Mouse (Mus musculus): ENCODE measurements around the gene Znrf2. TPM values are rescaled to one million over a fixed set of nuclear protein-coding genes. Genes with fewer than 3 reads are reported as not detected.

Znrf2 gene
- polyA plus RNA-seq, 1 experiment from 2014 or later, result 2.3 TPM

- no peak for DNase-seq (ENCODE audit: extremely low spot score, low spot score)
- 93% methylated on average over 5 of the region's 5 CpGs for WGBS
- peaks cover 7% of the 10 kb centered on the region; the same call in 1 of the 2 replicates for H3K36me3 ChIP-seq (replicated peaks)
- H3K4me1 ChIP-seq, result no peaks in the 10 kb centered on the region; the same call in 1 of the 2 replicates
- no peak overlapping the region for H3K4me3 ChIP-seq
- H3K27ac ChIP-seq, result no peak overlapping the region
- H3K27me3 ChIP-seq (ENCODE audit: poor library complexity, severe bottlenecking), result no peaks in the 10 kb centered on the region
- H3K9me3 ChIP-seq, result no peaks in the 10 kb centered on the region; the same call in 1 of the 2 replicates
These were observed 50.2 kb downstream of the Znrf2 start for GRCm38 (mm10) chr6:54866731-54867410.

GRCm38 (mm10) chr6:54867411-54867745 lies 50.7 kb downstream of the Znrf2 start:
- Histone ChIP-seq H3K4me3 (no peak overlapping the region), H3K36me3 (replicated peaks) (peaks cover 7% of the 10 kb centered on the region; the same call in 1 of the 2 replicates), H3K27ac (no peak overlapping the region), H3K4me1 (no peaks in the 10 kb centered on the region; the same call in 1 of the 2 replicates), H3K9me3 (no peaks in the 10 kb centered on the region; the same call in 1 of the 2 replicates), H3K27me3 (ENCODE audit: poor library complexity, severe bottlenecking) (no peaks in the 10 kb centered on the region)
- WGBS, result 72% methylated on average over 4 of the region's 4 CpGs
- DNase-seq (ENCODE audit: extremely low spot score, low spot score), result no peak

GRCm38 (mm10) chr6:54873029-54873428 lies 56.3 kb downstream of the Znrf2 start:
- H3K9me3 ChIP-seq, result no peaks in the 10 kb centered on the region
- H3K4me1 ChIP-seq, result no peaks in the 10 kb centered on the region
- DNase-seq (ENCODE audit: extremely low spot score, low spot score), result no peak
- H3K27me3 ChIP-seq (ENCODE audit: poor library complexity, severe bottlenecking), result no peaks in the 10 kb centered on the region
- WGBS, result 86% methylated on average over 5 of the region's 5 CpGs
- no peak overlapping the region for H3K27ac ChIP-seq
- H3K4me3 ChIP-seq, result no peak overlapping the region
- H3K36me3 ChIP-seq (replicated peaks), result no peaks in the 10 kb centered on the region

- 54% methylated on average over 5 of the region's 5 CpGs for whole genome bisulfite sequencing
These were observed 60.1 kb downstream of the Znrf2 start for GRCm38 (mm10) chr6:54876782-54877181.

GRCm38 (mm10) chr6:54877651-54878050 lies 60.9 kb downstream of the Znrf2 start:
- no peak overlapping the region for H3K27ac ChIP-seq
- 94% methylated on average over 3 of the region's 3 CpGs for WGBS

More at GRCm38 (mm10) chr6:54876782-54877181, 60.1 kb downstream of the Znrf2 start:
- Histone ChIP-seq H3K4me1 (no peaks in the 10 kb centered on the region), H3K27me3 (ENCODE audit: poor library complexity, severe bottlenecking) (no peaks in the 10 kb centered on the region), H3K4me3 (no peak overlapping the region), H3K36me3 (replicated peaks) (peaks cover 6% of the 10 kb centered on the region; the same call in 1 of the 2 replicates), H3K27ac (no peak overlapping the region), H3K9me3 (no peaks in the 10 kb centered on the region)
- no peak for DNase-seq (ENCODE audit: extremely low spot score, low spot score)

GRCm38 (mm10) chr6:54878546-54878945 lies 61.8 kb downstream of the Znrf2 start:
- no peak for DNase-seq (ENCODE audit: extremely low spot score, low spot score)
- H3K4me3 ChIP-seq, result no peak overlapping the region
- H3K9me3 ChIP-seq, result no peaks in the 10 kb centered on the region
- no peaks in the 10 kb centered on the region for H3K27me3 ChIP-seq (ENCODE audit: poor library complexity, severe bottlenecking)
- H3K27ac ChIP-seq, result no peak overlapping the region
- H3K36me3 ChIP-seq (replicated peaks), result peaks cover 6% of the 10 kb centered on the region; the same call in 1 of the 2 replicates
- H3K4me1 ChIP-seq, result no peaks in the 10 kb centered on the region

More at GRCm38 (mm10) chr6:54877651-54878050, 60.9 kb downstream of the Znrf2 start:
- Histone ChIP-seq H3K4me1 (no peaks in the 10 kb centered on the region), H3K9me3 (no peaks in the 10 kb centered on the region), H3K4me3 (no peak overlapping the region), H3K27me3 (ENCODE audit: poor library complexity, severe bottlenecking) (no peaks in the 10 kb centered on the region), H3K36me3 (replicated peaks) (peaks cover 6% of the 10 kb centered on the region; the same call in 1 of the 2 replicates)
- no peak for DNase-seq (ENCODE audit: extremely low spot score, low spot score)

GRCm38 (mm10) chr6:54880086-54880485 lies 63.4 kb downstream of the Znrf2 start:
- peaks cover 1% of the 10 kb centered on the region for H3K4me1 ChIP-seq
- no peak overlapping the region for H3K27ac ChIP-seq
- H3K4me3 ChIP-seq, result no peak overlapping the region
- no peak for DNase-seq (ENCODE audit: extremely low spot score, low spot score)
- H3K27me3 ChIP-seq (ENCODE audit: poor library complexity, severe bottlenecking), result no peaks in the 10 kb centered on the region
- peaks cover 6% of the 10 kb centered on the region; the same call in 1 of the 2 replicates for H3K36me3 ChIP-seq (replicated peaks)
- H3K9me3 ChIP-seq, result no peaks in the 10 kb centered on the region
- WGBS, result 91% methylated on average over 4 of the region's 4 CpGs

GRCm38 (mm10) chr6:54883424-54883823 lies 66.7 kb downstream of the Znrf2 start:
- WGBS, result 93% methylated on average over 2 of the region's 2 CpGs
- no peak for DNase-seq (ENCODE audit: extremely low spot score, low spot score)
- peaks cover 6% of the 10 kb centered on the region; the same call in 1 of the 2 replicates for H3K36me3 ChIP-seq (replicated peaks)
- no peaks in the 10 kb centered on the region for H3K9me3 ChIP-seq
- H3K4me1 ChIP-seq, result peaks cover 20% of the 10 kb centered on the region
- no peak overlapping the region for H3K27ac ChIP-seq
- no peaks in the 10 kb centered on the region for H3K27me3 ChIP-seq (ENCODE audit: poor library complexity, severe bottlenecking)
- no peak overlapping the region for H3K4me3 ChIP-seq

- Histone ChIP-seq H3K9me3 (no peaks in the 10 kb centered on the region), H3K4me3 (no peak overlapping the region), H3K36me3 (replicated peaks) (no peaks in the 10 kb centered on the region), H3K4me1 (peaks cover 33% of the 10 kb centered on the region), H3K27ac (no peak overlapping the region), H3K27me3 (ENCODE audit: poor library complexity, severe bottlenecking) (no peaks in the 10 kb centered on the region)
- no peak for DNase-seq (ENCODE audit: extremely low spot score, low spot score)
- WGBS, result 52% methylated on average over 7 of the region's 7 CpGs
These were observed 69.5 kb downstream of the Znrf2 start for GRCm38 (mm10) chr6:54886195-54886594.

- 43% methylated on average over 9 of the region's 9 CpGs for WGBS
- Histone ChIP-seq H3K4me1 (peaks cover 31% of the 10 kb centered on the region), H3K4me3 (no peak overlapping the region), H3K36me3 (replicated peaks) (no peaks in the 10 kb centered on the region), H3K27me3 (ENCODE audit: poor library complexity, severe bottlenecking) (no peaks in the 10 kb centered on the region), H3K27ac (no peak overlapping the region), H3K9me3 (no peaks in the 10 kb centered on the region)
- DNase-seq (ENCODE audit: extremely low spot score, low spot score), result no peak
These were observed 73.5 kb downstream of the Znrf2 start for GRCm38 (mm10) chr6:54890221-54890620.

- Histone ChIP-seq H3K9me3 (no peaks in the 10 kb centered on the region), H3K27me3 (ENCODE audit: poor library complexity, severe bottlenecking) (no peaks in the 10 kb centered on the region), H3K36me3 (replicated peaks) (no peaks in the 10 kb centered on the region), H3K4me1 (peaks cover 19% of the 10 kb centered on the region), H3K4me3 (no peak overlapping the region), H3K27ac (no peak overlapping the region)
- no peak for DNase-seq (ENCODE audit: extremely low spot score, low spot score)
- 91% methylated on average over 3 of the region's 3 CpGs for WGBS
These were observed 74.7 kb downstream of the Znrf2 start for GRCm38 (mm10) chr6:54891384-54891783.

GRCm38 (mm10) chr6:54900256-54900655 lies 83.5 kb downstream of the Znrf2 start:
- H3K4me3 ChIP-seq, result no peak overlapping the region
- H3K4me1 ChIP-seq, result no peaks in the 10 kb centered on the region
- no peak overlapping the region for H3K27ac ChIP-seq
- H3K36me3 ChIP-seq (replicated peaks), result no peaks in the 10 kb centered on the region
- DNase-seq (ENCODE audit: extremely low spot score, low spot score), result no peak
- 91% methylated on average over 2 of the region's 2 CpGs for WGBS
- H3K27me3 ChIP-seq (ENCODE audit: poor library complexity, severe bottlenecking), result no peaks in the 10 kb centered on the region
- H3K9me3 ChIP-seq, result no peaks in the 10 kb centered on the region

- 95% methylated on average over 2 of the region's 2 CpGs for WGBS
- Histone ChIP-seq H3K4me3 (no peak overlapping the region), H3K27ac (no peak overlapping the region), H3K4me1 (no peaks in the 10 kb centered on the region), H3K36me3 (replicated peaks) (no peaks in the 10 kb centered on the region), H3K9me3 (no peaks in the 10 kb centered on the region), H3K27me3 (ENCODE audit: poor library complexity, severe bottlenecking) (no peaks in the 10 kb centered on the region)
- no peak for DNase-seq (ENCODE audit: extremely low spot score, low spot score)
These were observed 85.8 kb downstream of the Znrf2 start for GRCm38 (mm10) chr6:54902547-54902946.

All from forebrain, embryonic 10.5 days (tissue).